Mouse (Mus musculus) liver, postnatal 0 days (tissue): ENCODE measurements around the gene Sdk2.

Experiments
- CTCF ChIP-seq: sonication (generic); IDR thresholded peaks from 2 replicates; pipeline ENCODE4 v1.5.1; 2016; ENCODE audit warnings: antibody characterized with exemption, low read depth
- EP300 ChIP-seq: IDR thresholded peaks from 2 replicates; pipeline ENCODE4 v1.6.1; 2016; ENCODE audit warnings: antibody characterized with exemption, low read depth, mild to moderate bottlenecking

DNA sequence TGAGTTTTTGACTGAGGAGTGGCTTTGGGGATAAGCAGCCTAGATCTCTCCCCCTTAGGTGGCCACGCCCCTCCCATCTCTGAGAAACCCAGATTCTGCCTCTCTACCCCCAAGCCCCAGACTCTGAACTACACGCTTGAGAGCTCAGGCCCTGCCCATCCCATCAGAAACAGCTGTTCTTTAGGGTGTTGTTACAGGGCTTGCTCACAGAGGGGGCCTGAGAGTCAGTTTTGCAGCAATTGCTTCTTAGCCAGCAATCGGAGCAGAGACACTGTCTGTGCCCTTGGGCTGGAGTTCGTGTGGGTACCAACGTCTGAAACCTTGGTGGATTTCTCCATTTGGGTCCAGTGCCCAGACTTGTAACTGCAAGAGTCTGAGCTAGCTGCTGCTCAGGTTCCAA, 1.5 kb upstream of the Sdk2 start:
- TF ChIP-seq EP300 (no peak), CTCF (peak; percentile 60)
